Mouse (Mus musculus) ES-E14 (cell line): ENCODE measurements at regions not wholly inside any gene's neighbourhood (a gene's known extent, or its start where the extent isn't known, plus 50 kb on each side); places are given as distances from the start of the nearest gene placed in this dataset.
A peak's percentile ranks its signal among the peaks of the same experiment; 100 is the strongest.

ENCODE experiments used
- DNase-seq: peaks from one replicate; pipeline ENCODE4 v3.0.0-alpha.2; 2013; ENCODE audit warnings: low read depth, low spot score
- H3K27ac ChIP-seq: 2 replicates; pipeline ENCODE4 v1.5.1; 2012; ENCODE audit warnings: low read depth, mild to moderate bottlenecking, low read length, moderate library complexity, mixed read lengths; ENCODE audit not compliant: poor library complexity, insufficient read depth, severe bottlenecking
- H3K36me3 ChIP-seq: 2 replicates; pipeline ENCODE4 v1.6.1; 2012; ENCODE audit warnings: mild to moderate bottlenecking, low read length, moderate library complexity, mixed read lengths; ENCODE audit not compliant: control insufficient read depth, poor library complexity, insufficient read depth, severe bottlenecking
- H3K4me1 ChIP-seq, 2 experiments: fragments of 150-350 bp in 1 of 2; sonication (generic) in 1 of 2; 2 replicates each; pipeline ENCODE4 v1.6.1; 2012; ENCODE audit warnings: low read length in 2 of 2, mild to moderate bottlenecking in 1 of 2, mixed read lengths in 1 of 2; ENCODE audit not compliant: control insufficient read depth in 2 of 2, insufficient read depth in 2 of 2, poor library complexity in 1 of 2
- H3K4me3 ChIP-seq, 2 experiments: fragments of 150-350 bp in 1 of 2; sonication (generic) in 1 of 2; 2 replicates each; pipeline ENCODE4 v1.5.1; 2012; ENCODE audit warnings: low read length in 2 of 2, low read depth in 1 of 2, mild to moderate bottlenecking in 1 of 2, mixed read lengths in 1 of 2; ENCODE audit not compliant: insufficient read depth in 1 of 2, poor library complexity in 1 of 2, severe bottlenecking in 1 of 2
- H3K9ac ChIP-seq: 2 replicates; pipeline ENCODE4 v1.6.1; 2012; ENCODE audit warnings: low read depth, mild to moderate bottlenecking, low read length, mixed read lengths; ENCODE audit not compliant: poor library complexity, insufficient read depth, severe bottlenecking
- H3K9me3 ChIP-seq: fragments of 150-350 bp; sonication (generic); 2 replicates; pipeline ENCODE4 v1.6.1; 2012; ENCODE audit warnings: low read depth, mild to moderate bottlenecking, low read length; ENCODE audit not compliant: control insufficient read depth, insufficient read depth
- CHD2 ChIP-seq: IDR thresholded peaks from 2 replicates; pipeline ENCODE4 v1.6.1; 2014; ENCODE audit warnings: mild to moderate bottlenecking, low read depth, low read length, inconsistent platforms
- HCFC1 ChIP-seq: IDR thresholded peaks from 2 replicates; pipeline ENCODE4 v1.6.1; 2012; ENCODE audit warnings: low read length, inconsistent platforms, borderline replicate concordance; ENCODE audit not compliant: insufficient read depth
- MAFK ChIP-seq: IDR thresholded peaks from 2 replicates; pipeline ENCODE4 v1.6.1; 2014; ENCODE audit warnings: mild to moderate bottlenecking, low read depth, low read length, inconsistent platforms; ENCODE audit not compliant: insufficient read depth
- ZC3H11A ChIP-seq: IDR thresholded peaks from 2 replicates; pipeline ENCODE4 v1.6.1; 2012; ENCODE audit warnings: low read depth, mild to moderate bottlenecking, inconsistent platforms, low read length, borderline replicate concordance
- ZNF384 ChIP-seq: IDR thresholded peaks from 2 replicates; pipeline ENCODE4 v1.6.1; 2012; ENCODE audit warnings: low read depth, low read length, inconsistent platforms
- in situ Hi-C, 2 experiments: fragments of 600-800 bp; cut with MboI; formaldehyde crosslinking; loops; one replicate each; pipeline ENCODE4 v1.15.1; 2025; ENCODE audit warnings: low sequenced_read_pairs in 2 of 2, inconsistent platforms in 1 of 2; ENCODE audit not compliant: unreplicated experiment in 2 of 2

GRCm38 (mm10) chr13:60347881-60348280 lies 170.7 kb upstream of the Gas1 start:
- in situ Hi-C loops = no loop called here
- no peak overlapping the region for H3K9ac ChIP-seq
- DNase-seq = no peak
- no peak overlapping the region for H3K27ac ChIP-seq
- H3K36me3 ChIP-seq = no peaks in the 10 kb centered on the region
- TF ChIP-seq ZNF384 (no peak), ZC3H11A (no peak), HCFC1 (no peak), CHD2 (no peak), MAFK (no peak)
- no peaks in the 10 kb centered on the region for H3K9me3 ChIP-seq
- no peaks in the 10 kb centered on the region for H3K4me1 ChIP-seq
- H3K4me3 ChIP-seq = no peak overlapping the region

- no peaks in the 10 kb centered on the region for H3K4me1 ChIP-seq
- no peak overlapping the region for H3K9ac ChIP-seq
- in situ Hi-C loops = no loop called here
- no peaks in the 10 kb centered on the region for H3K36me3 ChIP-seq
- H3K9me3 ChIP-seq = no peaks in the 10 kb centered on the region
- DNase-seq = no peak
- no peak for TF ChIP-seq ZC3H11A
- TF ChIP-seq ZNF384 = no peak
- no peak for TF ChIP-seq MAFK
- TF ChIP-seq CHD2 = no peak
- TF ChIP-seq HCFC1 = no peak
- H3K27ac ChIP-seq = no peak overlapping the region
- H3K4me3 ChIP-seq = no peak overlapping the region
Measured at GRCm38 (mm10) chr13:60348438-60348837, 171.3 kb upstream of the Gas1 start.

- peak; percentile 7 for DNase-seq
- Histone ChIP-seq H3K4me3 (no peak overlapping the region), H3K9ac (no peak overlapping the region), H3K9me3 (no peaks in the 10 kb centered on the region), H3K27ac (no peak overlapping the region), H3K4me1 (peaks cover 5 to 7% of the 10 kb centered on the region in 2 experiments), H3K36me3 (no peaks in the 10 kb centered on the region)
- TF ChIP-seq MAFK = no peak
- TF ChIP-seq HCFC1 = no peak
- TF ChIP-seq ZNF384 = no peak
- no peak for TF ChIP-seq ZC3H11A
- no peak for TF ChIP-seq CHD2
- in situ Hi-C loops = no loop called here
Measured at GRCm38 (mm10) chr13:60355707-60356490, 178.7 kb upstream of the Gas1 start.

GRCm38 (mm10) chr13:60358408-60359060 lies 181.4 kb upstream of the Gas1 start:
- DNase-seq = peak; percentile 52
- Histone ChIP-seq H3K4me3 (no peak overlapping the region), H3K9ac (no peak overlapping the region)

More at GRCm38 (mm10) chr13:60358408-60359060, 181.4 kb upstream of the Gas1 start:
- in situ Hi-C loops = no loop called here
- no peak for TF ChIP-seq MAFK
- TF ChIP-seq CHD2 = no peak
- no peak for TF ChIP-seq ZC3H11A
- TF ChIP-seq ZNF384 = no peak
- TF ChIP-seq HCFC1 = no peak
- no peaks in the 10 kb centered on the region for H3K36me3 ChIP-seq
- no peak overlapping the region; the same call in 1 of the 2 replicates for H3K27ac ChIP-seq
- H3K9me3 ChIP-seq = no peaks in the 10 kb centered on the region
- peaks cover 5 to 7% of the 10 kb centered on the region in 2 experiments for H3K4me1 ChIP-seq
